Mouse (Mus musculus) erythroblast, embryonic 14.5 days (primary cell): ENCODE measurements around the gene Pou2f3. TPM values are rescaled to one million over a fixed set of nuclear protein-coding genes. Genes with fewer than 3 reads are reported as not detected.

ENCODE experiments used
- H3K27me3 ChIP-seq: 2 replicates; pipeline ENCODE4 v1.6.1; 2012; ENCODE audit warnings: inconsistent platforms; ENCODE audit not compliant: control insufficient read depth
- H3K36me3 ChIP-seq: 2 replicates; pipeline ENCODE4 v1.6.1; 2012; ENCODE audit warnings: mild to moderate bottlenecking, inconsistent platforms; ENCODE audit not compliant: control insufficient read depth
- H3K4me1 ChIP-seq: 2 replicates; pipeline ENCODE4 v1.6.1; 2012; ENCODE audit warnings: inconsistent platforms; ENCODE audit not compliant: control insufficient read depth
- H3K4me3 ChIP-seq: replicated peaks from 2 replicates; pipeline ENCODE3; 2012; ENCODE audit warnings: moderate library complexity, mild to moderate bottlenecking, inconsistent platforms
- H3K9me3 ChIP-seq: 2 replicates; pipeline ENCODE4 v1.6.1; 2012; ENCODE audit warnings: low read length, inconsistent platforms, mixed read lengths; ENCODE audit not compliant: control insufficient read depth
- GATA1 ChIP-seq: IDR thresholded peaks from 2 replicates; pipeline ENCODE4 v1.6.1; 2012; ENCODE audit warnings: low read length, inconsistent platforms, mixed read lengths
- TAL1 ChIP-seq: IDR thresholded peaks from 3 replicates; pipeline ENCODE4 v1.6.1; 2012; ENCODE audit warnings: low read length, inconsistent platforms, mixed read lengths
- polyA plus RNA-seq: library from polyadenylated mRNA; stranded (reverse); fragments of >175 nt; gene quantifications from 2 replicates; pipeline ENCODE4 v1.2.3, GENCODE M21; 2012

The Pou2f3 gene
- polyA plus RNA-seq, 1 experiment = not detected

DNA sequence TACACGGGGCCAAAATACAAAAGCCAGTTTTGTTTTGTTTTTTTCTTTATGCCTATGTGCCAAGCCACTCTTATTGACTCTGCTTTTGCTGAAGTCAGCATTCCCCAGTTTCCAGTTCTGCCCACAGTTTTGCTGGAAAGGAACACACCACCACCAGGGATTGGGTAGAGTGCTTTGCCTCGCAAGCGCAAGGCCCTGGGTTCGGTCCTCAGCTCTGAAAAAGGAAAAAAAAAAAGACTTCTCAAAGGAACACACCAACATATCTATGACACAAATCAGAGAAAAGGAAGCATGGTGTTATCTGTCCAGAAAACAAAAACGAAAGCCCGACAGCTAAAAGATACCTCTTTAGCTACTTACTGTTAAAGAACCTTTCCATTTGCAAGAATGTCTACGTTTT is 101.0 kb downstream of the Pou2f3 start:
- Histone ChIP-seq H3K4me1 (peaks cover 39% of the 10 kb centered on the region), H3K27me3 (peaks cover 81% of the 10 kb centered on the region), H3K4me3 (no peak overlapping the region), H3K36me3 (no peaks in the 10 kb centered on the region; the same call in 1 of the 2 replicates), H3K9me3 (no peaks in the 10 kb centered on the region; the same call in 1 of the 2 replicates)
- no peak for TF ChIP-seq GATA1
- TF ChIP-seq TAL1 = no peak

DNA sequence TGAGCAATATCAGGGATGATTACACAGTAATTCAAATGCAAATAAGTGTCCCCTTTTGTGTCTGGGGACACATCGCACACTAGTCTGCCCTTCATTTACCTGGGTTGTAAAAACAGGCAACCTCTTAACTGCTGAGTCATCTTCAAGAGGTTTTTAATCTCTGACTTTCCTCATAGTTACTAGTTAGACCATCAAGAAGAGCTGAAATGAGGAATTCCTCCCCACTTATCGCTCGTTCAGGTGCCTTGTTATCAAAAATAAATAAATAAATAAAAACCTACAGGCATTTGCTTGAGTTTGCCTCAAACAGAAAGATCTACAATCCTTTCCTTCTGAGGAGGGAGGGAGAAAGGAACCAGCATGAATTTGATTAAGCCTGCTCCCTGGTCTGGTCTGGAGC is 101.4 kb downstream of the Pou2f3 start:
- Histone ChIP-seq H3K9me3 (no peaks in the 10 kb centered on the region; the same call in 1 of the 2 replicates), H3K27me3 (peaks cover 77% of the 10 kb centered on the region), H3K4me3 (no peak overlapping the region), H3K4me1 (peaks cover 43% of the 10 kb centered on the region), H3K36me3 (peaks cover 3% of the 10 kb centered on the region)
- TF ChIP-seq GATA1 (no peak), TAL1 (no peak)

GRCm38 (mm10) chr9:43108081-43108480 is 102.1 kb downstream of the Pou2f3 start:
- H3K4me3 ChIP-seq = no peak overlapping the region
- peaks cover 70% of the 10 kb centered on the region for H3K27me3 ChIP-seq
- H3K36me3 ChIP-seq = peaks cover 7% of the 10 kb centered on the region
- H3K9me3 ChIP-seq = no peaks in the 10 kb centered on the region; the same call in 1 of the 2 replicates
- no peak for TF ChIP-seq GATA1
- TF ChIP-seq TAL1 = no peak
- peaks cover 48% of the 10 kb centered on the region for H3K4me1 ChIP-seq

DNA sequence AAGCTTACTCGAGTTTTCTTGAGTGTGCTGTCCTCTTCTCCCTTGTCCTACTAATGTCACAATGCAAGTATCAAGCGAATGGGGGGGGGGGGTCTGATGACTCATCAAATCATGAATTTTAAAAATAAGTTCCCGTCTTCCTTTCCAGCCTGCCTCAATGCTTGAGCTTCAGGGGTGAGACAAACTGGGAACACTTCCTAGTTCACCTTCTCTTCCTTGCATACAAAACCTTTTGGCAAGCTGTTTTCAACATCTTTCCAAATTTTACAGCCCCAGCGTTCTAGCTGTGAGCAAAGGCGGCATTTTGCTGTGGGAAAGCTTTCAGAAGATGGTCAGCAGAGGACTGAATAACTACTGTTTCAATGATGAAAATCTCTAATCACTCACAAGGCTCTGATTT is 102.6 kb downstream of the Pou2f3 start:
- Histone ChIP-seq H3K4me3 (no peak overlapping the region), H3K36me3 (peaks cover 11% of the 10 kb centered on the region), H3K9me3 (no peaks in the 10 kb centered on the region; the same call in 1 of the 2 replicates), H3K4me1 (peaks cover 53% of the 10 kb centered on the region), H3K27me3 (peaks cover 66% of the 10 kb centered on the region)
- no peak for TF ChIP-seq TAL1
- TF ChIP-seq GATA1 = no peak

- Histone ChIP-seq H3K4me3 (peak within 1 kb of the TSS; percentile 88), H3K4me1 (peaks cover 57% of the 10 kb centered on the region), H3K27me3 (peaks cover 62% of the 10 kb centered on the region), H3K36me3 (peaks cover 12% of the 10 kb centered on the region), H3K9me3 (no peaks in the 10 kb centered on the region; the same call in 1 of the 2 replicates)
- no peak for TF ChIP-seq GATA1
- no peak for TF ChIP-seq TAL1
Observed at GRCm38 (mm10) chr9:43107187-43107517, 103.0 kb downstream of the Pou2f3 start, which contains the start of gene Arhgef12. TSS of gene Arhgef12 (minus strand) at chr9:43107239.

DNA sequence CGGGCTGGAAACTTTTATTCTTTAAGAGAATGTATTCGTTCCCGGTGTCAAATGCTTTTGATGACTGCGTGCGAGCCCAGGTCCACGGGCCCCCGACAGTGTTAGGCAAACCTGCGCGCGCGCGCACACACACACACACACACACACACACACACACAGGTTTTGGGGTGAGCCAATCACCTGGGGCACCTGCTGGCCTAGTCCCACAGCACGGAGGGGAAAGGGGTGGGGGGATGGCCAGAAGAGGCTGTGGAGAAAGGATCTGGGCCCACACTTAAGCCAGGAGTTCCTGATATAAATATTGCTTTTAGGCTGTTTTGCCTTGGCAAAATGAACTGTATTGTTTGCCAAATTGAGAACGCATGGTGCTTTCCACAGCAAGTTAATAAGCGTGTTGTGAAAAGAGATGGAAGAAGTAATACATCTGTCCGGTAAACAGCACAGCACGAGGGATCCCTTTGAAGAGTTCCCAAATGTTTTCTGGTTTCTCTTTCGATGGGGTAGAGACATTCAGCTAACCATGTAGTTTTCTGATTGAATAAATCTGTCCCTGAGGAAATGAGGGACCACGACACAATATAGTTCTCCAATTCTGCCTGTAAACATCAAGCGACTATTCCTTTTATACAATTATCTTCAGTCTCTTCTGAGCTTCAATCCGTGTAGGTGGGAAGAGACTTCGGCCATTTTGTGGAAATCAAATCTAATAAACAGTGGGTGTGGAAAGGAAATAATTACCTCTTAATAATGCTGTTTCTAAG is 103.6 kb downstream of the Pou2f3 start:
- H3K36me3 ChIP-seq = peaks cover 12% of the 10 kb centered on the region
- H3K27me3 ChIP-seq = peaks cover 57% of the 10 kb centered on the region
- peak overlapping the region; percentile 88 for H3K4me3 ChIP-seq
- no peaks in the 10 kb centered on the region; the same call in 1 of the 2 replicates for H3K9me3 ChIP-seq
- TF ChIP-seq GATA1 = no peak
- no peak for TF ChIP-seq TAL1
- peaks cover 62% of the 10 kb centered on the region for H3K4me1 ChIP-seq

- Histone ChIP-seq H3K36me3 (peaks cover 15% of the 10 kb centered on the region), H3K4me3 (peak overlapping the region; percentile 88), H3K9me3 (no peaks in the 10 kb centered on the region), H3K27me3 (peaks cover 49% of the 10 kb centered on the region), H3K4me1 (peaks cover 66% of the 10 kb centered on the region)
- TF ChIP-seq GATA1 (no peak), TAL1 (no peak)
Observed at GRCm38 (mm10) chr9:43105664-43106361, 104.4 kb downstream of the Pou2f3 start.

- Histone ChIP-seq H3K4me1 (peaks cover 73% of the 10 kb centered on the region), H3K4me3 (peak overlapping the region; percentile 88), H3K9me3 (no peaks in the 10 kb centered on the region), H3K36me3 (peaks cover 21% of the 10 kb centered on the region), H3K27me3 (peaks cover 42% of the 10 kb centered on the region)
- TF ChIP-seq TAL1 = no peak
- TF ChIP-seq GATA1 = no peak
Observed at GRCm38 (mm10) chr9:43104873-43105663, 105.1 kb downstream of the Pou2f3 start.
